Mouse (Mus musculus) hindbrain, embryonic 15.5 days (tissue): ENCODE data around the gene Crb3. TPM values are rescaled to one million over a fixed set of nuclear protein-coding genes. Genes with fewer than 3 reads are reported as not detected.

ENCODE experiments used
- ATAC-seq: fragments of 200-750 bp; cut with Nextera tagmentation; 2 replicates; pipeline ENCODE4 v1.8.0; 2017; ENCODE audit warnings: low read depth, moderate number of reproducible peaks, moderate TSS enrichment; ENCODE audit not compliant: low FRiP score
- H3K27ac ChIP-seq: fragments of 300-500 bp; sonication (generic); replicated peaks from 2 replicates; pipeline ENCODE4 v1.5.1; 2015; ENCODE audit warnings: mild to moderate bottlenecking, inconsistent platforms
- H3K27me3 ChIP-seq: fragments of 300-500 bp; sonication (generic); 2 replicates; pipeline ENCODE4 v1.6.1; 2015; ENCODE audit warnings: control low read depth, inconsistent platforms
- H3K36me3 ChIP-seq: fragments of 300-500 bp; sonication (generic); 2 replicates; pipeline ENCODE4 v1.6.1; 2015; ENCODE audit warnings: control low read depth, inconsistent platforms
- H3K4me1 ChIP-seq: fragments of 300-500 bp; sonication (generic); replicated peaks from 2 replicates; pipeline ENCODE4 v1.6.1; 2015; ENCODE audit warnings: control low read depth, inconsistent platforms
- H3K4me2 ChIP-seq: fragments of 300-500 bp; sonication (generic); 2 replicates; pipeline ENCODE4 v1.6.1; 2015; ENCODE audit warnings: moderate library complexity, mild to moderate bottlenecking, inconsistent platforms
- H3K4me3 ChIP-seq: fragments of 300-500 bp; sonication (generic); 2 replicates; pipeline ENCODE4 v1.5.1; 2015; ENCODE audit warnings: mild to moderate bottlenecking, inconsistent platforms
- H3K9ac ChIP-seq: fragments of 300-500 bp; sonication (generic); 2 replicates; pipeline ENCODE4 v1.6.1; 2015; ENCODE audit warnings: inconsistent platforms
- H3K9me3 ChIP-seq: fragments of 300-500 bp; sonication (generic); 2 replicates; pipeline ENCODE4 v1.6.1; 2016; ENCODE audit warnings: control low read depth, inconsistent platforms
- WGBS: fragments of 180-500 bp; shearing (Covaris S2); methylation state at CpG from one replicate; pipeline ENCODE4 v1.1.7; 2015; 5-methylcytosine and 5-hydroxymethylcytosine counted together
- polyA plus RNA-seq: library from polyadenylated mRNA; unstranded; fragments of >200 nt; fragmentation: Nextera tagmentation; extraction: Ambion mirVana; gene quantifications from 2 replicates; pipeline ENCODE4 v1.2.1, GENCODE M21; 2015

Crb3 gene
- polyA plus RNA-seq: 4.1 and 4.6 TPM in 2 replicates

GRCm38 (mm10) chr17:57058891-57059485, at the start of gene Crb3:
Crb3 (plus strand) TSS chr17:57059105.
- Histone ChIP-seq H3K27ac (peak within 1 kb of the TSS; percentile 91), H3K4me3 (peak within 1 kb of the TSS; percentile 94), H3K27me3 (peaks cover 21% of the 10 kb centered on the region), H3K4me1 (peaks cover 32% of the 10 kb centered on the region), H3K9me3 (no peaks in the 10 kb centered on the region), H3K9ac (peak within 1 kb of the TSS; percentile 86), H3K4me2 (peak within 1 kb of the TSS; percentile 72), H3K36me3 (peaks cover 8% of the 10 kb centered on the region)
- ATAC-seq: peak; percentile 9
- WGBS: 0% methylated on average over 17 of the region's 22 CpGs

GRCm38 (mm10) chr17:57010911-57011235, 48.0 kb upstream of the Crb3 start:
- H3K4me1 ChIP-seq: peaks cover 21% of the 10 kb centered on the region
- peaks cover 27% of the 10 kb centered on the region for H3K36me3 ChIP-seq
- no peaks in the 10 kb centered on the region for H3K27me3 ChIP-seq
- peak overlapping the region; percentile 87 for H3K4me2 ChIP-seq
- WGBS: under 1% methylated on average over 19 of the region's 19 CpGs
- peak; percentile 57 for ATAC-seq
- peak overlapping the region; percentile 63 for H3K4me3 ChIP-seq
- H3K27ac ChIP-seq: peak overlapping the region; percentile 77
- no peaks in the 10 kb centered on the region for H3K9me3 ChIP-seq
- H3K9ac ChIP-seq: peak overlapping the region; percentile 66

- Histone ChIP-seq H3K9me3 (no peaks in the 10 kb centered on the region), H3K9ac (peak within 1 kb of the TSS; percentile 77), H3K27ac (peak within 1 kb of the TSS; percentile 96), H3K4me3 (peak within 1 kb of the TSS; percentile 63), H3K36me3 (peaks cover 22% of the 10 kb centered on the region), H3K4me2 (peak within 1 kb of the TSS; percentile 87), H3K4me1 (peaks cover 21% of the 10 kb centered on the region), H3K27me3 (no peaks in the 10 kb centered on the region)
- WGBS: under 1% methylated on average over 51 of the region's 51 CpGs
- peak; percentile 94 for ATAC-seq
These were observed 47.4 kb upstream of the Crb3 start, which contains the start of the genes Gtf2f1 and Gm17949 for GRCm38 (mm10) chr17:57011236-57012141. Gtf2f1 (minus strand) TSS chr17:57011288. Gm17949 (plus strand) TSS chr17:57011469.

GRCm38 (mm10) chr17:57012245-57012795, 46.6 kb upstream of the Crb3 start:
- Histone ChIP-seq H3K4me3 (peak overlapping the region; percentile 63), H3K9ac (peak overlapping the region; percentile 77; the same call in 1 of the 2 replicates), H3K36me3 (peaks cover 14% of the 10 kb centered on the region), H3K9me3 (no peaks in the 10 kb centered on the region), H3K27me3 (no peaks in the 10 kb centered on the region), H3K27ac (peak overlapping the region; percentile 96), H3K4me2 (peak overlapping the region; percentile 75), H3K4me1 (peaks cover 21% of the 10 kb centered on the region)
- WGBS: 74% methylated on average over 13 of the region's 13 CpGs
- no peak for ATAC-seq

- WGBS: 89% methylated on average over 2 of the region's 2 CpGs
- no peak overlapping the region for H3K27ac ChIP-seq
- ATAC-seq: no peak
- H3K27me3 ChIP-seq: no peaks in the 10 kb centered on the region
- peaks cover 31% of the 10 kb centered on the region for H3K36me3 ChIP-seq
- H3K9ac ChIP-seq: no peak overlapping the region
- H3K4me1 ChIP-seq: no peaks in the 10 kb centered on the region
- H3K4me3 ChIP-seq: no peak overlapping the region
- H3K9me3 ChIP-seq: no peaks in the 10 kb centered on the region
- H3K4me2 ChIP-seq: no peak overlapping the region
These were observed 39.2 kb upstream of the Crb3 start for GRCm38 (mm10) chr17:57019693-57020092.

- 89% methylated on average over 5 of the region's 5 CpGs for WGBS
These were observed 37.9 kb upstream of the Crb3 start for GRCm38 (mm10) chr17:57020960-57021359.

GRCm38 (mm10) chr17:57027471-57027870, 31.4 kb upstream of the Crb3 start:
- Histone ChIP-seq H3K36me3 (peaks cover 58% of the 10 kb centered on the region), H3K4me1 (peaks cover 24% of the 10 kb centered on the region)
- WGBS: 91% methylated on average over 4 of the region's 4 CpGs

More at GRCm38 (mm10) chr17:57020960-57021359, 37.9 kb upstream of the Crb3 start:
- Histone ChIP-seq H3K4me1 (no peaks in the 10 kb centered on the region), H3K36me3 (peaks cover 44% of the 10 kb centered on the region), H3K4me3 (no peak overlapping the region), H3K27me3 (no peaks in the 10 kb centered on the region), H3K4me2 (no peak overlapping the region), H3K9ac (no peak overlapping the region), H3K9me3 (no peaks in the 10 kb centered on the region), H3K27ac (no peak overlapping the region)
- no peak for ATAC-seq

GRCm38 (mm10) chr17:57029691-57030090, 29.2 kb upstream of the Crb3 start:
- H3K27ac ChIP-seq: no peak overlapping the region
- H3K4me1 ChIP-seq: peaks cover 29% of the 10 kb centered on the region
- peak overlapping the region; percentile 75 for H3K4me2 ChIP-seq
- no peaks in the 10 kb centered on the region for H3K27me3 ChIP-seq
- 51% methylated on average over 8 of the region's 8 CpGs for WGBS
- H3K4me3 ChIP-seq: peak overlapping the region; percentile 85
- no peak for ATAC-seq
- H3K36me3 ChIP-seq: peaks cover 36% of the 10 kb centered on the region
- H3K9ac ChIP-seq: peak overlapping the region; percentile 97
- H3K9me3 ChIP-seq: no peaks in the 10 kb centered on the region

More at GRCm38 (mm10) chr17:57027471-57027870, 31.4 kb upstream of the Crb3 start:
- no peak overlapping the region for H3K4me3 ChIP-seq
- no peaks in the 10 kb centered on the region for H3K27me3 ChIP-seq
- H3K9me3 ChIP-seq: no peaks in the 10 kb centered on the region
- ATAC-seq: no peak
- H3K27ac ChIP-seq: no peak overlapping the region
- H3K4me2 ChIP-seq: no peak overlapping the region
- H3K9ac ChIP-seq: no peak overlapping the region

- Histone ChIP-seq H3K4me1 (peaks cover 29% of the 10 kb centered on the region), H3K4me3 (peak within 1 kb of the TSS; percentile 85), H3K27me3 (no peaks in the 10 kb centered on the region), H3K4me2 (peak within 1 kb of the TSS; percentile 75), H3K9me3 (no peaks in the 10 kb centered on the region), H3K9ac (peak within 1 kb of the TSS; percentile 97), H3K27ac (peak within 1 kb of the TSS; percentile 96), H3K36me3 (peaks cover 22% of the 10 kb centered on the region)
- no peak for ATAC-seq
- WGBS: 0% methylated on average over 82 of the region's 99 CpGs
These were observed 27.8 kb upstream of the Crb3 start, which contains the start of gene Khsrp for GRCm38 (mm10) chr17:57030931-57031660. Khsrp (minus strand) TSS chr17:57031522.

GRCm38 (mm10) chr17:57031661-57032420, 27.1 kb upstream of the Crb3 start:
- ATAC-seq: peak; percentile 99
- peak overlapping the region; percentile 86 for H3K27ac ChIP-seq
- peaks cover 14% of the 10 kb centered on the region for H3K36me3 ChIP-seq

More at GRCm38 (mm10) chr17:57031661-57032420, 27.1 kb upstream of the Crb3 start:
- H3K4me2 ChIP-seq: peak overlapping the region; percentile 65
- H3K9ac ChIP-seq: peak overlapping the region; percentile 22; the same call in 1 of the 2 replicates
- peaks cover 29% of the 10 kb centered on the region for H3K4me1 ChIP-seq
- H3K4me3 ChIP-seq: peak overlapping the region; percentile 85
- H3K9me3 ChIP-seq: no peaks in the 10 kb centered on the region
- under 1% methylated on average over 38 of the region's 38 CpGs for WGBS
- H3K27me3 ChIP-seq: no peaks in the 10 kb centered on the region
